Mouse (Mus musculus): ENCODE measurements around the gene Aig1.

Aig1 gene

DNA sequence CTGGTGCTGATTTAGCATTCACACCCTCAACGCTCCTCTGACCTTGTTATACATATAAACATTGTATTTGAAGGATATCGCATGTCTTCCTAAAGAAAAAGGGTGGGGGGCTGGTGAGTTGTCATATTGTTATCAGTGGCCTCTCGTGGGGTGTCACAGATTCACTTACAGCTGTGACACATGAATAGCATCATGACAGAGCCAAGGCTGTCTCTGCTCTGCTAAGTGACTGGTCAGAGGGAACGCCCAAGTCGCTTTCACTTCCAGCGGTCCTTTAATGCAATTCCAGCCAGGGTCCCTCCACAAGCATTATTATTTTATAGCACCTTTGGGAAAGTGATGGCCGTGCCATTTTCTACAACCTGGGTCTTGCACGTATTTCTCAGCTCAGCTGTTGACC, 271.3 kb downstream of the Aig1 start:
- DNase-seq, result no peak
